Mouse (Mus musculus): ENCODE measurements around the gene Fcer2a. TPM values are rescaled to one million over a fixed set of nuclear protein-coding genes. Genes with fewer than 3 reads are reported as not detected.

Gene Fcer2a
- polyA plus RNA-seq, 1 experiment, result not detected

GRCm38 (mm10) chr8:3684530-3684929 lies 9.4 kb downstream of the Fcer2a start:
- Histone ChIP-seq H3K27ac (replicated peaks; ENCODE audit: low read depth, low read length) (no peak overlapping the region), H3K4me1 (ENCODE audit: control insufficient read depth, insufficient read depth, insufficient read length, low read length) (no peaks in the 10 kb centered on the region), H3K4me3 (ENCODE audit: insufficient read depth, low read depth, low read length) (no peak overlapping the region)

- Histone ChIP-seq H3K4me1 (ENCODE audit: control insufficient read depth, insufficient read depth, insufficient read length, low read length) (no peaks in the 10 kb centered on the region), H3K4me3 (ENCODE audit: insufficient read depth, low read depth, low read length) (no peak overlapping the region), H3K27ac (replicated peaks; ENCODE audit: low read depth, low read length) (no peak overlapping the region)
These were observed 10.4 kb downstream of the Fcer2a start for GRCm38 (mm10) chr8:3683408-3684176.

GRCm38 (mm10) chr8:3682435-3682834 lies 11.5 kb downstream of the Fcer2a start:
- H3K4me1 ChIP-seq (ENCODE audit: control insufficient read depth, insufficient read depth, insufficient read length, low read length), result peaks cover 2% of the 10 kb centered on the region; the same call in 1 of the 2 replicates
- H3K27ac ChIP-seq (replicated peaks; ENCODE audit: low read depth, low read length), result no peak overlapping the region
- H3K4me3 ChIP-seq (ENCODE audit: insufficient read depth, low read depth, low read length), result no peak overlapping the region

DNA sequence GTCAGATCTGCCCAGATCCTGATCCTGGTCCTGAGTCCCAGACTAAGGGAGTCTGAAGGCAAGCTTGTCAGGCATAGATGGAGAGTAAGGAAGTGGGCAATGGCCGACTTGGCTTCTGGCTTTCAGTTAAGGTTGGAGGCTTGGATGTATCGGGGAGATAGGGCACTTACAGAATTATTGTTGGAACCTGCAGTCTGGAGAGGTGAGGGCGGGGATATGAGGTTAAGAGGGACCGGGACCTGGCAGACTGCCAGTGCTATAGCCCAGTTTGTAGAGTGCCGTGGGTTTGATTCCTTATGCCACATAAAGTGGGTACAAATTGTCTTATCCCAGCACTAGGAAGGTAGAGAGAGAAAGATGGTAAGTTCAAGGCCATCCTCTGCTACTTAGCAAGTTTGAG lies 14.3 kb downstream of the Fcer2a start:
- Histone ChIP-seq H3K4me3 (ENCODE audit: insufficient read depth, low read depth, low read length) (no peak overlapping the region), H3K27ac (replicated peaks; ENCODE audit: low read depth, low read length) (no peak overlapping the region), H3K4me1 (ENCODE audit: control insufficient read depth, insufficient read depth, insufficient read length, low read length) (peaks cover 4% of the 10 kb centered on the region; the same call in 1 of the 2 replicates)

DNA sequence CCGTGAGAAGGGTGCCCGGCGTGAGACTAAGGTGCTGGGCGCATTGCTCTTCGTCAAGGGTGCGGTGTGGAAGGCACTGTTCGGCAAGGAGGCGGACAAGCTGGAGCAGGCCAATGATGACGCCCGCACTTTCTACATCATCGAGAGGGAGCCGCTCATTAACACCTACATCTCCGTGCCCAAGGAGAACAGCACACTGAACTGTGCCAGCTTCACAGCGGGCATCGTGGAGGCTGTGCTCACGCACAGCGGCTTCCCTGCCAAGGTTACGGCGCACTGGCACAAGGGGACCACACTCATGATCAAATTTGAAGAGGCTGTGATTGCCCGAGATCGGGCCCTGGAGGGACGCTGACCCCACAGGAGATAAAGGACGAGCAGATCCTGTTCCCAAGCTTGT lies 14.7 kb downstream of the Fcer2a start:
- peaks cover 4% of the 10 kb centered on the region; the same call in 1 of the 2 replicates for H3K4me1 ChIP-seq (ENCODE audit: control insufficient read depth, insufficient read depth, insufficient read length, low read length)
- no peak overlapping the region for H3K4me3 ChIP-seq (ENCODE audit: insufficient read depth, low read depth, low read length)
- H3K27ac ChIP-seq (replicated peaks; ENCODE audit: low read depth, low read length), result no peak overlapping the region

DNA sequence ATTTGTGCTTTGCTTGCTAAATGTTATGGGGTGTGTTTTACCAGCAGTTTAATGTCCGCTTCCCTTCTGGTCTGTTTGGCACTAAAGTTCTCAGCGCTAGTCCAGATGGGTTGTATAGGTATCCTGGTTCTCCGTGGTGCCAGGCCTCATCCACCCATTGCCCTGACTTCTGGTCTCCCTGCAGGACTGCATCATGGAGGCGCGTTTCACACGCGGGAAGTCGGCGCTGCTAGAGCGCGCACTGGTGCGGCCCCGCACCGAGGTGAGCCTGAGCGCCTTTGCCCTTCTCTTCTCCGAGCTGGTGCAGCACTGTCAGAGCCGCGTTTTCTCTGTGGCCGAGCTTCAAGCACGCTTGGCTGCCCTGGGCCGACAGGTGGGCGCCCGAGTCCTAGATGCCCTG lies 15.1 kb downstream of the Fcer2a start:
- peaks cover 4% of the 10 kb centered on the region; the same call in 1 of the 2 replicates for H3K4me1 ChIP-seq (ENCODE audit: control insufficient read depth, insufficient read depth, insufficient read length, low read length)
- H3K4me3 ChIP-seq (ENCODE audit: insufficient read depth, low read depth, low read length), result no peak overlapping the region
- H3K27ac ChIP-seq (replicated peaks; ENCODE audit: low read depth, low read length), result no peak overlapping the region

DNA sequence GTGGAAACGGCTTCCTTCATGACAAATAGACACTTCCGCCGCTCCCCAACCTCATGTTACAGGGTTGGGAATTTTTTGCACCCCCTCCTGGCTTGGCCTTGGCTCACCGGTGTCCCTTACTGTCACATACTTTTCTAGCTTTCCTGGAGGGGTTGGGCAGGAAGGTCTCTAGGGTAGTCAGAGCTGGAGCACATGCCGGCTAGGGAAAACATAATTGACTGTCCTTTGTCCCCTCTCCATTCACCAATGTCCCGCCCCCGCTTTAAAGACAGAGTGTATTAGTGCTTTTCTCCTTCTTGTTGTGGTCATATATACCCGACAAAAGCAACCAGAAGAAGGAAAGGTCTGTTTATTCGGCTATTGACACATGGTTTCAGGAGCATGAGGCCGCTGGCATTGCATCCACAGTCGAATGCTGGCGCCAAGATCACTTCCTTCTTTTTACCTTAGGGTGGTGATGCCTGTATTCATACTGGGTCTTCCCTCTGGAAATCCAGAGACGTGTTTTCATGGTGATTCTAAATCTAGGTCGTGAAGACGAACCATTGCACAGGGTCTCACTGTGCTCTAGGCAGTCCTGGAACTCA lies 16.9 kb downstream of the Fcer2a start:
- H3K4me3 ChIP-seq (ENCODE audit: insufficient read depth, low read depth, low read length), result peak overlapping the region; percentile 90
- peaks cover 4% of the 10 kb centered on the region; the same call in 1 of the 2 replicates for H3K4me1 ChIP-seq (ENCODE audit: control insufficient read depth, insufficient read depth, insufficient read length, low read length)
- peak overlapping the region; percentile 77 for H3K27ac ChIP-seq (replicated peaks; ENCODE audit: low read depth, low read length)

GRCm38 (mm10) chr8:3676131-3676992 lies 17.6 kb downstream of the Fcer2a start, which contains the start of gene Trappc5:
Gene Trappc5, plus strand, starts transcription at chr8:3676299.
- H3K27ac ChIP-seq (replicated peaks; ENCODE audit: low read depth, low read length), result peak within 1 kb of the TSS; percentile 77
- peak within 1 kb of the TSS; percentile 90 for H3K4me3 ChIP-seq (ENCODE audit: insufficient read depth, low read depth, low read length)
- H3K4me1 ChIP-seq (ENCODE audit: control insufficient read depth, insufficient read depth, insufficient read length, low read length), result peaks cover 4% of the 10 kb centered on the region; the same call in 1 of the 2 replicates

- peaks cover 4% of the 10 kb centered on the region; the same call in 1 of the 2 replicates for H3K4me1 ChIP-seq (ENCODE audit: control insufficient read depth, insufficient read depth, insufficient read length, low read length)
- H3K27ac ChIP-seq (replicated peaks; ENCODE audit: low read depth, low read length), result no peak overlapping the region
- H3K4me3 ChIP-seq (ENCODE audit: insufficient read depth, low read depth, low read length), result no peak overlapping the region
These were observed 19.3 kb downstream of the Fcer2a start for GRCm38 (mm10) chr8:3674671-3675070.

GRCm38 (mm10) chr8:3671980-3672491 lies 21.9 kb downstream of the Fcer2a start, which contains the start of gene Fcor:
Gene Fcor, minus strand, starts transcription at chr8:3672362.
- H3K4me3 ChIP-seq (ENCODE audit: insufficient read depth, low read depth, low read length), result peak within 1 kb of the TSS; percentile 78
- H3K4me1 ChIP-seq (ENCODE audit: control insufficient read depth, insufficient read depth, insufficient read length, low read length), result no peaks in the 10 kb centered on the region
- H3K27ac ChIP-seq (replicated peaks; ENCODE audit: low read depth, low read length), result no peak within 1 kb of the TSS

- no peaks in the 10 kb centered on the region for H3K4me1 ChIP-seq (ENCODE audit: control insufficient read depth, insufficient read depth, insufficient read length, low read length)
These were observed 23.6 kb downstream of the Fcer2a start for GRCm38 (mm10) chr8:3670388-3670787.

GRCm38 (mm10) chr8:3665507-3665906 lies 28.5 kb downstream of the Fcer2a start, which contains the start of gene Mcemp1:
Gene Mcemp1, plus strand, starts transcription at chr8:3665754.
- Histone ChIP-seq H3K4me3 (ENCODE audit: insufficient read depth, low read depth, low read length) (no peak within 1 kb of the TSS), H3K27ac (replicated peaks; ENCODE audit: low read depth, low read length) (no peak within 1 kb of the TSS), H3K4me1 (ENCODE audit: control insufficient read depth, insufficient read depth, insufficient read length, low read length) (no peaks in the 10 kb centered on the region; the same call in 1 of the 2 replicates)

More at GRCm38 (mm10) chr8:3670388-3670787, 23.6 kb downstream of the Fcer2a start:
- Histone ChIP-seq H3K4me3 (ENCODE audit: insufficient read depth, low read depth, low read length) (no peak overlapping the region), H3K27ac (replicated peaks; ENCODE audit: low read depth, low read length) (no peak overlapping the region)

- Histone ChIP-seq H3K4me1 (ENCODE audit: control insufficient read depth, insufficient read depth, insufficient read length, low read length) (no peaks in the 10 kb centered on the region; the same call in 1 of the 2 replicates), H3K4me3 (ENCODE audit: insufficient read depth, low read depth, low read length) (no peak overlapping the region), H3K27ac (replicated peaks; ENCODE audit: low read depth, low read length) (no peak overlapping the region)
These were observed 29.6 kb downstream of the Fcer2a start for GRCm38 (mm10) chr8:3664405-3664804.

DNA sequence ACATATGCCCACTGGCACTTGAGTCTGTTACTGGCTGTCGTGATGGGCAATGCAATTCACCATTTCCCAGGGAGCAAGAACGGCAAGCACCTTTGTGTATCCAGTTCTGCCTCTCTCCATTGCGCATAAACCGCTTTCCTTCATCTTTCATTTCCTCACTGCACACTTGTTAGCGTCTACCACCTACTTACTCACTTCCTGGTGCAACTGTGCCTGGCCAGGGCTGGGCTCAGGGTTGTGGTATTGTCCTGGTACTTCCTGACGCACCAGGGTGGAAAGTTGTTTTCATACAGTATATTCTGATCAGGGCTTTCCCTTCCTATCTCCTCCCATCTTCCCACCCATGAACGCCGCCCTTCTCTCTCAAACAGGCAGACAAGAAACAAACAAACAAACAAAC lies 33.1 kb downstream of the Fcer2a start:
- Histone ChIP-seq H3K27ac (replicated peaks; ENCODE audit: low read depth, low read length) (no peak overlapping the region), H3K4me1 (ENCODE audit: control insufficient read depth, insufficient read depth, insufficient read length, low read length) (peaks cover 7% of the 10 kb centered on the region; the same call in 1 of the 2 replicates), H3K4me3 (ENCODE audit: insufficient read depth, low read depth, low read length) (no peak overlapping the region)
